Mouse (Mus musculus): ENCODE results near the gene Fuca2. TPM values are rescaled to one million over a fixed set of nuclear protein-coding genes. Genes with fewer than 3 reads are reported as not detected.

The Fuca2 gene
- total RNA-seq, 2 experiments from 2014 or later = 41.8 to 46.0 TPM

- DNase-seq (ENCODE audit: low spot score in 2 of 2) = no peak
Observed at GRCm38 (mm10) chr10:13521857-13522256, 22.5 kb downstream of the Fuca2 start.

- DNase-seq (ENCODE audit: low spot score in 2 of 2) = no peak
Observed at GRCm38 (mm10) chr10:13528155-13528554, 28.8 kb downstream of the Fuca2 start.

GRCm38 (mm10) chr10:13534751-13535150 lies 35.4 kb downstream of the Fuca2 start:
- no peak for DNase-seq (ENCODE audit: low spot score in 2 of 2)

- DNase-seq (ENCODE audit: low spot score in 2 of 2) = no peak
Observed at GRCm38 (mm10) chr10:13536706-13537105, 37.4 kb downstream of the Fuca2 start.

- no peak for DNase-seq (ENCODE audit: low spot score in 2 of 2)
Observed at GRCm38 (mm10) chr10:13539769-13540333, 40.5 kb downstream of the Fuca2 start.

GRCm38 (mm10) chr10:13541721-13542120 lies 42.4 kb downstream of the Fuca2 start:
- no peak for DNase-seq (ENCODE audit: low spot score in 2 of 2)

GRCm38 (mm10) chr10:13552646-13553497 lies 53.5 kb downstream of the Fuca2 start, which contains the start of the genes Adat2 and Pex3:
Gene Adat2 (plus strand): TSS chr10:13552894.
Gene Pex3 (minus strand): TSS chr10:13553142.
- peak; percentile 83 to 88 for DNase-seq (ENCODE audit: low spot score in 2 of 2)

GRCm38 (mm10) chr10:13553498-13553985 lies 54.2 kb downstream of the Fuca2 start:
- no peak for DNase-seq (ENCODE audit: low spot score in 2 of 2)

- no peak for DNase-seq (ENCODE audit: low spot score in 2 of 2)
Observed at GRCm38 (mm10) chr10:13554316-13554715, 55.0 kb downstream of the Fuca2 start.

- DNase-seq (ENCODE audit: low spot score in 2 of 2) = no peak
Observed at GRCm38 (mm10) chr10:13560014-13560674, 60.8 kb downstream of the Fuca2 start.

GRCm38 (mm10) chr10:13564364-13565079 lies 65.2 kb downstream of the Fuca2 start:
- DNase-seq (ENCODE audit: low spot score in 2 of 2) = peak; percentile 81 to 82

GRCm38 (mm10) chr10:13565080-13565448 lies 65.7 kb downstream of the Fuca2 start:
- DNase-seq (ENCODE audit: low spot score in 2 of 2) = no peak

GRCm38 (mm10) chr10:13566393-13566792 lies 67.1 kb downstream of the Fuca2 start:
- no peak for DNase-seq (ENCODE audit: low spot score in 2 of 2)

Other genes starting within 250 kb of the Fuca2 start
- 10 to 100 TPM; 24.8 to 28.4 TPM for gene Phactr2, start 25.1 kb upstream of the Fuca2 start, total RNA-seq (2021)
- 10 to 100 TPM in 1 of 2 experiments, 1 to 10 TPM in 1; 9.3 to 10.3 TPM for gene Adat2, start 53.4 kb downstream of the Fuca2 start, total RNA-seq (2021)
- 10 to 100 TPM; 25.2 to 31.6 TPM for gene Pex3, start 53.6 kb downstream of the Fuca2 start, total RNA-seq (2021)

Measured in left cerebral cortex, adult 18-20 months (tissue).